Mouse (Mus musculus) liver (tissue): ENCODE measurements around the gene Sema4b.
A peak's percentile ranks its signal among the peaks of the same experiment; 100 is the strongest.

Experiments
- DNase-seq: peaks from one replicate; pipeline ENCODE4 v3.0.0-alpha.2; 2020; ENCODE audit warnings: mixed read lengths

Sema4b gene

GRCm38 (mm10) chr7:80218666-80219065, 32.0 kb downstream of the Sema4b start:
- no peak for DNase-seq

GRCm38 (mm10) chr7:80220237-80220797, 33.7 kb downstream of the Sema4b start:
- DNase-seq = no peak

GRCm38 (mm10) chr7:80221179-80221750, 34.6 kb downstream of the Sema4b start:
- no peak for DNase-seq

- DNase-seq = no peak
These were observed 40.4 kb downstream of the Sema4b start for GRCm38 (mm10) chr7:80227065-80227464.

- DNase-seq = no peak
These were observed 43.6 kb downstream of the Sema4b start for GRCm38 (mm10) chr7:80230196-80230595.

- DNase-seq = peak; percentile 70
These were observed 45.4 kb downstream of the Sema4b start for GRCm38 (mm10) chr7:80231971-80232488.

- peak; percentile 99 for DNase-seq
These were observed 45.9 kb downstream of the Sema4b start, which contains the start of the genes Cib1 and Gdpgp1 for GRCm38 (mm10) chr7:80232489-80233029. Cib1 (minus strand) TSS chr7:80232813. Gdpgp1 (plus strand) TSS chr7:80232865.

- no peak for DNase-seq
These were observed 47.2 kb downstream of the Sema4b start for GRCm38 (mm10) chr7:80233799-80234198.

- no peak for DNase-seq
These were observed 51.9 kb downstream of the Sema4b start for GRCm38 (mm10) chr7:80238542-80238941.

GRCm38 (mm10) chr7:80241661-80242060, 55.0 kb downstream of the Sema4b start:
- no peak for DNase-seq

- no peak for DNase-seq
These were observed 58.2 kb downstream of the Sema4b start for GRCm38 (mm10) chr7:80244851-80245250.

- DNase-seq = peak; percentile 99
These were observed 59.6 kb downstream of the Sema4b start, which contains the start of gene Ttll13 for GRCm38 (mm10) chr7:80246148-80246721. Ttll13 (plus strand) TSS chr7:80246376.

- DNase-seq = peak; percentile 24
These were observed 60.2 kb downstream of the Sema4b start for GRCm38 (mm10) chr7:80246859-80247258.

GRCm38 (mm10) chr7:80252437-80252836, 65.8 kb downstream of the Sema4b start:
- DNase-seq = no peak

GRCm38 (mm10) chr7:80252886-80253285, 66.2 kb downstream of the Sema4b start:
- peak; percentile 41 for DNase-seq

GRCm38 (mm10) chr7:80255981-80256380, 69.3 kb downstream of the Sema4b start:
- no peak for DNase-seq

- DNase-seq = no peak
These were observed 71.1 kb downstream of the Sema4b start for GRCm38 (mm10) chr7:80257706-80258105.

GRCm38 (mm10) chr7:80260625-80261371, 74.2 kb downstream of the Sema4b start, which contains the start of gene Ngrn:
Ngrn (plus strand) TSS chr7:80261215.
- peak; percentile 88 for DNase-seq

- peak; percentile 28 for DNase-seq
These were observed 74.8 kb downstream of the Sema4b start for GRCm38 (mm10) chr7:80261372-80261990.

- no peak for DNase-seq
These were observed 78.0 kb downstream of the Sema4b start for GRCm38 (mm10) chr7:80264606-80265005.

GRCm38 (mm10) chr7:80267764-80268163, 81.1 kb downstream of the Sema4b start:
- DNase-seq = no peak
